Mouse (Mus musculus) hindbrain, postnatal 0 days (tissue): ENCODE measurements around the gene C1qbp. TPM values are rescaled to one million over a fixed set of nuclear protein-coding genes. Genes with fewer than 3 reads are reported as not detected.
A peak's percentile ranks its signal among the peaks of the same experiment; 100 is the strongest.

Experiments
- ATAC-seq: fragments of 200-750 bp; cut with Nextera tagmentation; 2 replicates; pipeline ENCODE4 v1.8.0; 2017; ENCODE audit warnings: mild to moderate bottlenecking, moderate TSS enrichment, moderate library complexity
- DNase-seq: peaks from one replicate; pipeline ENCODE4 v3.0.0-alpha.2; 2015; ENCODE audit warnings: low spot score
- H3K27ac ChIP-seq: fragments of 300-500 bp; sonication (generic); 2 replicates; pipeline ENCODE4 v1.5.1; 2014; ENCODE audit warnings: mild to moderate bottlenecking
- H3K27me3 ChIP-seq: fragments of 300-500 bp; sonication (generic); 2 replicates; pipeline ENCODE4 v1.6.1; 2014; ENCODE audit warnings: low read length, mixed read lengths; ENCODE audit not compliant: insufficient read depth
- H3K36me3 ChIP-seq: fragments of 300-500 bp; sonication (generic); 2 replicates; pipeline ENCODE4 v1.6.1; 2014; ENCODE audit warnings: low read length, mixed read lengths; ENCODE audit not compliant: insufficient read depth
- H3K4me1 ChIP-seq: fragments of 300-500 bp; sonication (generic); 2 replicates; pipeline ENCODE4 v1.6.1; 2014; ENCODE audit warnings: antibody characterized with exemption, low read length, mixed read lengths; ENCODE audit not compliant: insufficient read depth
- H3K4me2 ChIP-seq: fragments of 300-500 bp; sonication (generic); 2 replicates; pipeline ENCODE4 v1.6.1; 2014; ENCODE audit warnings: low read depth, mild to moderate bottlenecking, low read length, moderate library complexity, mixed read lengths
- H3K4me3 ChIP-seq: fragments of 300-500 bp; sonication (generic); 2 replicates; pipeline ENCODE4 v1.5.1; 2014; ENCODE audit warnings: low read length
- H3K9ac ChIP-seq: fragments of 300-500 bp; sonication (generic); replicated peaks from 2 replicates; pipeline ENCODE4 v1.6.1; 2014; ENCODE audit warnings: mild to moderate bottlenecking, low read length, moderate library complexity, mixed read lengths
- H3K9me3 ChIP-seq: fragments of 300-500 bp; sonication (generic); 2 replicates; pipeline ENCODE4 v1.6.1; 2016; ENCODE audit warnings: low read length, mixed read lengths
- CTCF ChIP-seq: IDR thresholded peaks from 2 replicates; pipeline ENCODE4 v1.5.1; 2016; ENCODE audit warnings: antibody characterized with exemption, control low read depth, low read depth
- WGBS: fragments of 180-500 bp; shearing (Covaris S2); extraction: QIAGEN DNeasy Blood & Tissue Kit; methylation state at CpG from one replicate; pipeline ENCODE4 v1.1.7; 2014; 5-methylcytosine and 5-hydroxymethylcytosine counted together
- polyA plus RNA-seq: library from polyadenylated mRNA; unstranded; fragments of >200 nt; fragmentation: Nextera tagmentation; extraction: Ambion mirVana; gene quantifications from 2 replicates; pipeline ENCODE4 v1.2.1, GENCODE M21; 2015
- total RNA-seq: library from RNA; depleted of rRNA; stranded (reverse); fragments of >200 nt; gene quantifications from 2 replicates; pipeline ENCODE4 v1.2.3, GENCODE M21; 2014

The C1qbp gene
- total and polyA plus RNA-seq, 2 experiments from 2014 or later, result 14.9 to 201 TPM

DNA sequence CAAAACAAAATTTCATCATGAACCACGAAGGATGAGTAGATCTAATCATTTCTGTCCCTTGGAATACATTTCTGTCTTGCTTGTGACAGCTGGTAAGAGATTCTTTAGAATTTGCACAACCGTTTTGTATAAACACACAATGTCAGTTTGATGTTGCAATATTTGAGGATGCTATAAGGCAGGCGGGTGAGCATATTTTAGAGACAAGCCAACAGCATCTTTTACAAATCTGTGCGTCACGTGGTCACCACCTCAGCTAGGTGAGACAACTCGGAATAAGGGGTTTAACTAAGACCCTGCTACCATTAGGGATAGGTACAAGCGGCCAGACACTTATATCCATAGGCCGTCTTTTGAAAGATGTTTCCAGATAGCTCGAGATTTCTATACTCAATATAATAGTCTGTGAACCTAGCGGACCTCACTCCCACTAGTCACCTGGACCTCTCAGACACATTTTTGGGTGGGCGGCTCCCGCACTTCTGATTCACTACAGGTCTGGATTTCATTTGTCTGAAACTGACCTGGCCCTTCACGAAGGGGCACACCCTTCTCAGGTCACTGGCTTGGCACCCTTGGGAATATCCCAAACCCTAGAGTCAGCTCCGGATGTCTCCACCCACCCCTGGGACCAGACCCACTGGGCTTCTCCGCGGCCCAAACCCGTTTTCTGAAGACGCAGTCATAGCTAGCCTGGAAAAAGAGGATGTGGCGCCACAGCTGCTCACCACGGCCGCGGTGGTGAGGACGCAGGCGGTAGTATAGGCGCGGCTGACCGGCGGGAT, 35.8 kb upstream of the C1qbp start:
- H3K4me2 ChIP-seq, result peak overlapping the region; percentile 69
- ATAC-seq, result no peak
- 5% methylated on average over 28 of the region's 28 CpGs for WGBS

DNA sequence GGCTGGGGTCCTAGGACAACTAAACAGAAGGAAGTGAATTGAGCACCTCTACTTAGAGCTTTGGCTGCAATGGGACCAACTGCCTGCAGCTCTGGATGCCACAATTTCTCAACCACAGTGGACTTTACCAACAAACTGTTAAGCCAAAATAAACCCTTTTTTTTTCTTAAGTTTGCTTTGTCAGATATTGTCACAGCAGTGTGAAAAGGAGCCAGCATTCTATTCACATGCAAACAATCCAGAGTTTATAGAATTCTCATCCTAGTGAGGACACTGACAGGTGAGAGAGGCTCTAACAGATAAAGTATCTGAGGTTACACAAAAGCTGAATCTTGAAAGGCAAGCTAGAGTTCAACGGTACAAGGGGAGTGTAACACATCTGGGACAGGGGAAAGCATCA, 34.2 kb upstream of the C1qbp start:
- no peak for ATAC-seq
- Histone ChIP-seq H3K4me3 (no peak overlapping the region), H3K9ac (no peak overlapping the region), H3K36me3 (peaks cover 7% of the 10 kb centered on the region; the same call in 1 of the 2 replicates), H3K27me3 (no peaks in the 10 kb centered on the region), H3K4me1 (peaks cover 16% of the 10 kb centered on the region), H3K27ac (no peak overlapping the region), H3K4me2 (no peak overlapping the region), H3K9me3 (no peaks in the 10 kb centered on the region)
- 96% methylated on average over 1 of the region's 1 CpGs for WGBS
- DNase-seq, result no peak
- no peak for TF ChIP-seq CTCF

More for the DNA sequence above, 35.8 kb upstream of the C1qbp start:
- Histone ChIP-seq H3K4me3 (peak overlapping the region; percentile 86), H3K9me3 (no peaks in the 10 kb centered on the region), H3K4me1 (peaks cover 16% of the 10 kb centered on the region), H3K9ac (peak overlapping the region; percentile 92), H3K27me3 (no peaks in the 10 kb centered on the region), H3K36me3 (0 out of 2 replicates have a peak, but pooled peaks cover 3% of the 10 kb centered on the region), H3K27ac (peak overlapping the region; percentile 87)
- no peak for DNase-seq
- TF ChIP-seq CTCF, result no peak

DNA sequence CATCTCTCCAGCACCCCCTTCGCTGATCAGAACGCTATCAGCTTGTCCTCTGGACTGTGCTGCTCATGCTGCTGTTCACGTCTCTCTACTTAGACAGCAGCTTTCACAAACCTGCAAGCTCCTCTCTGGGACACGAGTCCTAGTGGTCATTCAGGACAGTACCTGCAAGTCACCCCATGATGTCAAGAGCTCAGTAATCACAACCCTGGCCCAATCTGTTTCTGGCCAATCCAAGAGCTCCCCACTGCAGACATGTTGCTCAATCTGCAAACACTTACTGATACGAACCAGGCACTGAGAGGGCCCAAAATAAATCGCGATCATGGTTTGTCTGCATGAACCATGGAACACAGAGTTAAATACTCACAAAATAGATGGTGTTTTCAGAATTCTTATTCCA, 29.9 kb upstream of the C1qbp start:
- Histone ChIP-seq H3K4me2 (no peak overlapping the region), H3K9ac (no peak overlapping the region), H3K9me3 (no peaks in the 10 kb centered on the region), H3K27me3 (no peaks in the 10 kb centered on the region), H3K27ac (no peak overlapping the region), H3K4me1 (peaks cover 7% of the 10 kb centered on the region), H3K4me3 (no peak overlapping the region), H3K36me3 (peaks cover 34% of the 10 kb centered on the region)
- ATAC-seq (no peak), DNase-seq (no peak)
- no peak for TF ChIP-seq CTCF
- WGBS, result 95% methylated on average over 7 of the region's 7 CpGs

DNA sequence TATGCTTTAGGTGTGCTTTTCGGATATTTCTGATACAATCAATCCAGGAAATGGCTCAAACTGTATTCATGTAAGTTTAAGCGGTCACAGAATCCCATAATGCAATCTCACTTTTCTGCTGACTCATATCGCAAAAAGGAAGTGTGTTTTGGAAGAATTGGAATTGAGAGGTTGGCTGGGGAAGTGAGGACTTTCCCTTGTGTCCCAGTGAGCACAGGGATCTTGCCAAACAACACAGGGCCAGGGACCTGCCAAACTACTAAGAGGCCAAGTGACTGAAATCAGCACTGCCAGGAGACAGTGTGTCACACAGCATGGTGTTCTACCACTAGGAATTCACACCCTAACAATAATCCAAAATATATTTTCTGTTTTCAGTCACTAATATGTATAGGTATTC, 25.5 kb upstream of the C1qbp start:
- WGBS, result 94% methylated on average over 3 of the region's 3 CpGs
- no peak for ATAC-seq
- H3K4me3 ChIP-seq, result no peak overlapping the region

DNA sequence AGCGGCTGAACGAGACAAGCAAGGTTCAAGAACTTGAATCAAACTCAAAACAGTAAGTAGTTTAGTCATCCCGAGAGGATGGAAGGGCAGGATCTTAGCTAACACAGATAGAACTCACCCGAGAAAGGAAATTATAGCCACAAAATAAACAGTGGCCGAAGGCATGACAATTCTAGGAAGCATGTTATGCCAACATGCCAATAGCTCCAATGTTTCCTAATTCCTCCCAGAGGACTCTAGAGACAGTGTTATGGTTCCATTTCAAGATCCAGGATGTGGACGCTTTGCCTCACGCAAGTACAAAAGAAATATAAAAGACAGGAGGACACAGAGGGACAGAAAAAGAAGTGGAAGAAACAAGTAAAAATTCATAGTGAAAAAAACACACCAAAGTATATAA, 25.0 kb upstream of the C1qbp start:
- TF ChIP-seq CTCF, result no peak

More for the DNA sequence above, 25.5 kb upstream of the C1qbp start:
- H3K36me3 ChIP-seq, result peaks cover 40% of the 10 kb centered on the region
- no peak for TF ChIP-seq CTCF
- no peaks in the 10 kb centered on the region for H3K27me3 ChIP-seq
- DNase-seq, result no peak
- H3K4me2 ChIP-seq, result no peak overlapping the region
- H3K9ac ChIP-seq, result no peak overlapping the region
- no peaks in the 10 kb centered on the region for H3K9me3 ChIP-seq
- H3K27ac ChIP-seq, result no peak overlapping the region
- no peaks in the 10 kb centered on the region for H3K4me1 ChIP-seq

GRCm38 (mm10) chr11:71007026-71007425, 24.2 kb upstream of the C1qbp start:
- Histone ChIP-seq H3K27me3 (no peaks in the 10 kb centered on the region), H3K36me3 (peaks cover 36% of the 10 kb centered on the region), H3K4me3 (no peak overlapping the region), H3K9me3 (no peaks in the 10 kb centered on the region), H3K4me2 (no peak overlapping the region), H3K4me1 (no peaks in the 10 kb centered on the region), H3K27ac (no peak overlapping the region), H3K9ac (no peak overlapping the region)
- DNase-seq, result no peak
- ATAC-seq, result no peak
- TF ChIP-seq CTCF, result no peak
- WGBS, result 95% methylated on average over 6 of the region's 6 CpGs

More for the DNA sequence above, 25.0 kb upstream of the C1qbp start:
- no peaks in the 10 kb centered on the region for H3K9me3 ChIP-seq
- WGBS, result 90% methylated on average over 7 of the region's 7 CpGs
- peaks cover 39% of the 10 kb centered on the region for H3K36me3 ChIP-seq
- no peak for DNase-seq
- no peak overlapping the region for H3K27ac ChIP-seq
- no peaks in the 10 kb centered on the region for H3K27me3 ChIP-seq
- no peaks in the 10 kb centered on the region for H3K4me1 ChIP-seq
- ATAC-seq, result no peak
- H3K4me3 ChIP-seq, result no peak overlapping the region
- H3K4me2 ChIP-seq, result no peak overlapping the region
- H3K9ac ChIP-seq, result no peak overlapping the region

- Histone ChIP-seq H3K4me2 (peak overlapping the region; percentile 95), H3K27ac (no peak overlapping the region), H3K9me3 (no peaks in the 10 kb centered on the region), H3K4me1 (no peaks in the 10 kb centered on the region), H3K27me3 (no peaks in the 10 kb centered on the region), H3K9ac (0 out of 2 replicates have a peak overlapping the region, but pooled peaks have one; percentile 21), H3K36me3 (peaks cover 18% of the 10 kb centered on the region), H3K4me3 (peak overlapping the region; percentile 98)
- ATAC-seq, result no peak
- TF ChIP-seq CTCF, result no peak
- WGBS, result 63% methylated on average over 5 of the region's 5 CpGs
- DNase-seq, result no peak
Measured at GRCm38 (mm10) chr11:71005046-71005445, 22.2 kb upstream of the C1qbp start.
